Mouse (Mus musculus) midbrain, embryonic 11.5 days (tissue): Measurements from ENCODE around the gene Rmi2. TPM values are rescaled to one million over a fixed set of nuclear protein-coding genes. Genes with fewer than 3 reads are reported as not detected.

Experiments
- ATAC-seq: fragments of 200-750 bp; cut with Nextera tagmentation; 2 replicates; pipeline ENCODE4 v1.8.0; 2017; ENCODE audit warnings: moderate TSS enrichment, moderate library complexity; ENCODE audit not compliant: low FRiP score
- DNase-seq: peaks from one replicate; pipeline ENCODE4 v3.0.0; 2015; ENCODE audit warnings: low spot score; ENCODE audit errors: missing footprints
- H3K27ac ChIP-seq: fragments of 300-500 bp; sonication (generic); 2 replicates; pipeline ENCODE4 v1.5.1; 2014; ENCODE audit warnings: low read depth, low read length
- H3K27me3 ChIP-seq: fragments of 300-500 bp; sonication (generic); 2 replicates; pipeline ENCODE4 v1.6.1; 2014; ENCODE audit warnings: mild to moderate bottlenecking, low read length, moderate library complexity, mixed read lengths; ENCODE audit not compliant: control insufficient read depth, insufficient read depth
- H3K36me3 ChIP-seq: fragments of 300-500 bp; sonication (generic); 2 replicates; pipeline ENCODE4 v1.6.1; 2014; ENCODE audit warnings: mild to moderate bottlenecking, low read length, moderate library complexity, mixed read lengths; ENCODE audit not compliant: control insufficient read depth, insufficient read depth
- H3K4me1 ChIP-seq: fragments of 300-500 bp; sonication (generic); 2 replicates; pipeline ENCODE4 v1.6.1; 2014; ENCODE audit warnings: low read length; ENCODE audit not compliant: control insufficient read depth, insufficient read depth
- H3K4me2 ChIP-seq: fragments of 300-500 bp; sonication (generic); 2 replicates; pipeline ENCODE4 v1.6.1; 2014; ENCODE audit warnings: mild to moderate bottlenecking, moderate library complexity
- H3K4me3 ChIP-seq: fragments of 300-500 bp; sonication (generic); 2 replicates; pipeline ENCODE4 v1.5.1; 2014; ENCODE audit warnings: low read depth, low read length
- H3K9ac ChIP-seq: fragments of 300-500 bp; sonication (generic); 2 replicates; pipeline ENCODE4 v1.6.1; 2014; ENCODE audit warnings: low read length
- H3K9me3 ChIP-seq: fragments of 300-500 bp; sonication (generic); 2 replicates; pipeline ENCODE4 v1.6.1; 2016; ENCODE audit warnings: low read length; ENCODE audit not compliant: control insufficient read depth
- WGBS: fragments of 180-500 bp; shearing (Covaris S2); extraction: QIAGEN DNeasy Blood & Tissue Kit; methylation state at CpG from one replicate; pipeline ENCODE4 v1.1.7; 2014; 5-methylcytosine and 5-hydroxymethylcytosine counted together
- polyA plus RNA-seq: library from polyadenylated mRNA; unstranded; fragments of >200 nt; fragmentation: Nextera tagmentation; extraction: Ambion mirVana; gene quantifications from 2 replicates; pipeline ENCODE4 v1.2.1, GENCODE M21; 2014

The Rmi2 gene
- polyA plus RNA-seq, 1 experiment from 2014 or later, result 2.9 TPM

GRCm38 (mm10) chr16:10893161-10893560 is 58.3 kb downstream of the Rmi2 start:
- Histone ChIP-seq H3K36me3 (no peaks in the 10 kb centered on the region), H3K27me3 (no peaks in the 10 kb centered on the region), H3K4me1 (no peaks in the 10 kb centered on the region), H3K4me3 (no peak overlapping the region), H3K4me2 (no peak overlapping the region), H3K27ac (no peak overlapping the region), H3K9me3 (no peaks in the 10 kb centered on the region), H3K9ac (no peak overlapping the region)
- no peak for ATAC-seq
- 72% methylated on average over 4 of the region's 4 CpGs for WGBS
- DNase-seq, result no peak

GRCm38 (mm10) chr16:10895906-10896305 is 61.0 kb downstream of the Rmi2 start:
- Histone ChIP-seq H3K4me2 (no peak overlapping the region), H3K4me3 (no peak overlapping the region), H3K4me1 (no peaks in the 10 kb centered on the region), H3K27me3 (no peaks in the 10 kb centered on the region), H3K36me3 (no peaks in the 10 kb centered on the region), H3K9ac (no peak overlapping the region), H3K9me3 (no peaks in the 10 kb centered on the region), H3K27ac (no peak overlapping the region)
- ATAC-seq (no peak), DNase-seq (no peak)
- WGBS, result 93% methylated on average over 3 of the region's 3 CpGs

- ATAC-seq, result no peak
- H3K4me2 ChIP-seq, result no peak overlapping the region
- no peak overlapping the region for H3K9ac ChIP-seq
- H3K9me3 ChIP-seq, result no peaks in the 10 kb centered on the region
- H3K27ac ChIP-seq, result no peak overlapping the region
- no peak for DNase-seq
- H3K4me3 ChIP-seq, result no peak overlapping the region
- H3K4me1 ChIP-seq, result no peaks in the 10 kb centered on the region
- WGBS, result 71% methylated on average over 6 of the region's 6 CpGs
- H3K27me3 ChIP-seq, result no peaks in the 10 kb centered on the region
- no peaks in the 10 kb centered on the region for H3K36me3 ChIP-seq
Measured at GRCm38 (mm10) chr16:10897372-10897771, 62.5 kb downstream of the Rmi2 start.

GRCm38 (mm10) chr16:10900736-10901135 is 65.9 kb downstream of the Rmi2 start:
- ATAC-seq, result no peak
- 78% methylated on average over 1 of the region's 1 CpGs for WGBS

GRCm38 (mm10) chr16:10901956-10902355 is 67.1 kb downstream of the Rmi2 start:
- Histone ChIP-seq H3K4me2 (no peak overlapping the region), H3K9ac (no peak overlapping the region), H3K4me1 (no peaks in the 10 kb centered on the region), H3K9me3 (no peaks in the 10 kb centered on the region), H3K36me3 (no peaks in the 10 kb centered on the region), H3K27ac (no peak overlapping the region), H3K4me3 (no peak overlapping the region), H3K27me3 (no peaks in the 10 kb centered on the region)
- WGBS, result 88% methylated on average over 2 of the region's 2 CpGs
- no peak for ATAC-seq
- no peak for DNase-seq

More at GRCm38 (mm10) chr16:10900736-10901135, 65.9 kb downstream of the Rmi2 start:
- H3K4me2 ChIP-seq, result no peak overlapping the region
- H3K27me3 ChIP-seq, result no peaks in the 10 kb centered on the region
- H3K4me3 ChIP-seq, result no peak overlapping the region
- no peak for DNase-seq
- H3K9ac ChIP-seq, result no peak overlapping the region
- H3K9me3 ChIP-seq, result no peaks in the 10 kb centered on the region
- H3K36me3 ChIP-seq, result no peaks in the 10 kb centered on the region
- no peak overlapping the region for H3K27ac ChIP-seq
- no peaks in the 10 kb centered on the region for H3K4me1 ChIP-seq

- no peak overlapping the region for H3K4me3 ChIP-seq
- no peak for DNase-seq
Measured at GRCm38 (mm10) chr16:10902849-10903248, 68.0 kb downstream of the Rmi2 start.

GRCm38 (mm10) chr16:10905661-10906113 is 70.8 kb downstream of the Rmi2 start:
- Histone ChIP-seq H3K4me1 (no peaks in the 10 kb centered on the region), H3K36me3 (no peaks in the 10 kb centered on the region), H3K4me2 (no peak overlapping the region), H3K9me3 (no peaks in the 10 kb centered on the region), H3K4me3 (no peak overlapping the region), H3K27ac (no peak overlapping the region), H3K27me3 (no peaks in the 10 kb centered on the region), H3K9ac (no peak overlapping the region)
- 72% methylated on average over 5 of the region's 5 CpGs for WGBS
- no peak for DNase-seq
- ATAC-seq, result no peak

More at GRCm38 (mm10) chr16:10902849-10903248, 68.0 kb downstream of the Rmi2 start:
- no peaks in the 10 kb centered on the region for H3K9me3 ChIP-seq
- no peaks in the 10 kb centered on the region for H3K4me1 ChIP-seq
- H3K27ac ChIP-seq, result no peak overlapping the region
- H3K27me3 ChIP-seq, result no peaks in the 10 kb centered on the region
- H3K36me3 ChIP-seq, result no peaks in the 10 kb centered on the region
- WGBS, result 42% methylated on average over 5 of the region's 5 CpGs
- no peak overlapping the region for H3K9ac ChIP-seq
- H3K4me2 ChIP-seq, result no peak overlapping the region
- no peak for ATAC-seq

- Histone ChIP-seq H3K27me3 (no peaks in the 10 kb centered on the region), H3K4me3 (no peak overlapping the region), H3K36me3 (no peaks in the 10 kb centered on the region), H3K9ac (no peak overlapping the region), H3K4me2 (no peak overlapping the region), H3K4me1 (no peaks in the 10 kb centered on the region), H3K9me3 (no peaks in the 10 kb centered on the region), H3K27ac (no peak overlapping the region)
- ATAC-seq, result no peak
- WGBS, result 80% methylated on average over 7 of the region's 7 CpGs
- DNase-seq, result no peak
Measured at GRCm38 (mm10) chr16:10910541-10910940, 75.7 kb downstream of the Rmi2 start.

- WGBS, result 88% methylated on average over 2 of the region's 2 CpGs
Measured at GRCm38 (mm10) chr16:10911061-10911460, 76.2 kb downstream of the Rmi2 start.

GRCm38 (mm10) chr16:10915066-10915465 is 80.2 kb downstream of the Rmi2 start:
- Histone ChIP-seq H3K4me2 (no peak overlapping the region), H3K27me3 (no peaks in the 10 kb centered on the region), H3K4me1 (no peaks in the 10 kb centered on the region), H3K4me3 (no peak overlapping the region), H3K9ac (no peak overlapping the region), H3K36me3 (no peaks in the 10 kb centered on the region), H3K9me3 (no peaks in the 10 kb centered on the region), H3K27ac (no peak overlapping the region)
- DNase-seq, result no peak
- 94% methylated on average over 4 of the region's 4 CpGs for WGBS
- ATAC-seq, result no peak

More at GRCm38 (mm10) chr16:10911061-10911460, 76.2 kb downstream of the Rmi2 start:
- Histone ChIP-seq H3K4me3 (no peak overlapping the region), H3K27ac (no peak overlapping the region), H3K4me2 (no peak overlapping the region), H3K9me3 (no peaks in the 10 kb centered on the region), H3K9ac (no peak overlapping the region), H3K27me3 (no peaks in the 10 kb centered on the region), H3K4me1 (no peaks in the 10 kb centered on the region), H3K36me3 (no peaks in the 10 kb centered on the region)
- no peak for ATAC-seq
- no peak for DNase-seq
